Mouse (Mus musculus): ENCODE data around the gene Rps15.

DNA sequence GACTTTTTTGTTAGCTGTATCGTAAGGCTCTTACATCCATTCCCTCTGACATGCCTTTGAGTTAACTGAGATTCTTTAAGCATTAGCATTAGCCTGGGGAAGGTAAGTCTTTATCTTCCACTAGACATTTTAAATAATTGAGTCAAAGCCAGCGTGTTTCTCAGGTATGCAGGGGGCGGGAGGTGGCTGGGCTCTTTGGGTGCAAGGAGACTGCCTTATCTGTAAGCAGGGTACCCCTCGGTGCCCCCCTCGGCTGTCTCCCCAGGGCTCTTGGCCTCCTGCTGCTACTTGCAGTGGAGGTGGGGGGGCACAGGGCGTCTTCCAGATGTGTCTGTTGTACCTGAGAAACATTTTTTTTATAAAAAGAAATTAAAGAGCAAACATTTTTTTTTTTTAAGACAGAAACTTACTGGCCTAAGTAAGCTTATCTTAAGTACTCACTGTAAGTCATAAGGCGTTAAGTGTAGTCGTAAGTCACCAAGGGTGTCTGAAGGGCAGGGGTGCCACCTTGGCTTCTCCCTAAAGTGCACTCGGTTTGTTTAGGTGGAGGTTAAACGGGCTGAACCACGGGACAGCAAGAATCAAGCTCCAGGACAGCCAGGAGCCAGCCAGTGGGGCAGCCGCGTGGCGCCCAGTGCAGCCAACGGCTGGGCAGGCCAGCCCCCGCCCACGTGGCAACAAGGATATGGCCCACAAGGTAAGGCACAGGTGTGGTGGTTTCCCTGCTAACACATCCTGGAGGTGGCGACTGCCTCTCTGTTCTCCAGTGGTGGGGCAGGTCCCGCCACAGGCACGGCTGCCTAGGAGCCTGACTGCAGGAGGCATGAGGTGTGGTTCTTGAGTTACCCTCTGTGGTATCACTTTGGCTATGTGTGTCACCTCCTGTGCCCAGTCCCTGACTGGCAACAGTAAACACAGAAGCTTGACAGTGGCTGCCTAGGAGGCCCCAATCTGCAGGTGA, 9.5 kb upstream of the Rps15 start:
- TF ChIP-seq CTCF (IDR thresholded peaks at IDR 0.05; ENCODE audit: low read depth, low read length) (no peak), POLR2A (IDR thresholded peaks at IDR 0.05; ENCODE audit: insufficient read depth, low read length) (no peak), EP300 (IDR thresholded peaks at IDR 0.05; ENCODE audit: insufficient read depth, low read depth, low read length) (no peak)
